Mouse (Mus musculus): ENCODE data around the gene 1700037H04Rik. TPM values are rescaled to one million over a fixed set of nuclear protein-coding genes. Genes with fewer than 3 reads are reported as not detected.

Gene 1700037H04Rik
- 83.6 and 85.1 TPM in 2 replicates for polyA plus RNA-seq (2015; fragmentation: Nextera tagmentation; extraction: Ambion mirVana)

DNA sequence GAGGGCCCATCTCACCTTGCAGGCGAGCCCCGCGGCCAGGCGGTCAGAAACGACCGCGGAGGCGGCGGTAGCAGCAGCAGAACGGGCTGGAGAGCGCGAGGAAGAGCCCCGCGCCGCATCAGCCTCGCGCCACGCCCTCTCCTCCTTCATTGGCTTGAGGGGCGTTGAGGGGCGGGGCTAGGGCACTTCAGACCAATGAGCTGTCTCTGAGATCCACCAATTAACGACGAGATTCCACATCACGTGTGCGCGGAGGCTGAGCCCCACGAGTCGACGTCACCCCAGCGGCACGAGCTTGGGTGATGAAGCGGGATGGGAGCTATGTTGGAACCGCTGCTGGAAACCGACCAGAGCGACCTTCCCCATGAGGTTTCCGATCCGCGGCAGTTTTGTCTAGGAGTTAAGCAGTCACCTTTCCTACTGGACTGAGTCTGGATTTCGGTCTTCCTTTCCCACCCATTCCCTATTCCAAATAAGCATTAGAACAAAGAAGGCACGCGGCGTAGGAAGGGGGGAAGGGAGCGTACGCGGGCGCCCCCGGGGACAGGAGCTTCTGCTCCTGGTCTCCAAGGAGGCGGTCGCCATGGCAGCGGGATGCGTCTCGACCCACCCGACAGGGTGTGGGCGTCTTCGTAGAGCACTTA is at the start of gene 1700037H04Rik:
1700037H04Rik (minus strand) TSS at position 144 of the 644 bp plus-strand sequence.

DNA sequence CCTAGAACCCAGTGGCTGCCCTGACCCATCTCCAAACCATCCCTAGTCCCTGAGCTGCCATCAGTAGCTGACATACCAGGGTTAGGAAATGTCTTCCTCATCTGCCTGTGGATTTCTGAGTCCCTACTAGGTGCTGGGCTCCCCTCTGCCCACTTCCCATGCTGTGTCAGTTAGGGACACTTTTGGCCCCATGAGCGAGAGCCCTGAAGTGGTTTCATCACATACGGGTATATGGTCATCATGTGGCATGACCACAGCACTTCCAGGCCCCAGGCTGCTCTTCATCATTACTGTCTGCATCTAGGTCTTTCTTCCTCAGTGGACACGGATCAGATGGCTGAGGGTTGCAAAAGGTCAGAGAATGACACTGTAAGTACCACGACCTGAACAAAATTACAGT is 46.9 kb upstream of the 1700037H04Rik start, which contains the start of gene Ap5s1:
Ap5s1 (plus strand) TSS at position 301 of the 400 bp plus-strand sequence.

DNA sequence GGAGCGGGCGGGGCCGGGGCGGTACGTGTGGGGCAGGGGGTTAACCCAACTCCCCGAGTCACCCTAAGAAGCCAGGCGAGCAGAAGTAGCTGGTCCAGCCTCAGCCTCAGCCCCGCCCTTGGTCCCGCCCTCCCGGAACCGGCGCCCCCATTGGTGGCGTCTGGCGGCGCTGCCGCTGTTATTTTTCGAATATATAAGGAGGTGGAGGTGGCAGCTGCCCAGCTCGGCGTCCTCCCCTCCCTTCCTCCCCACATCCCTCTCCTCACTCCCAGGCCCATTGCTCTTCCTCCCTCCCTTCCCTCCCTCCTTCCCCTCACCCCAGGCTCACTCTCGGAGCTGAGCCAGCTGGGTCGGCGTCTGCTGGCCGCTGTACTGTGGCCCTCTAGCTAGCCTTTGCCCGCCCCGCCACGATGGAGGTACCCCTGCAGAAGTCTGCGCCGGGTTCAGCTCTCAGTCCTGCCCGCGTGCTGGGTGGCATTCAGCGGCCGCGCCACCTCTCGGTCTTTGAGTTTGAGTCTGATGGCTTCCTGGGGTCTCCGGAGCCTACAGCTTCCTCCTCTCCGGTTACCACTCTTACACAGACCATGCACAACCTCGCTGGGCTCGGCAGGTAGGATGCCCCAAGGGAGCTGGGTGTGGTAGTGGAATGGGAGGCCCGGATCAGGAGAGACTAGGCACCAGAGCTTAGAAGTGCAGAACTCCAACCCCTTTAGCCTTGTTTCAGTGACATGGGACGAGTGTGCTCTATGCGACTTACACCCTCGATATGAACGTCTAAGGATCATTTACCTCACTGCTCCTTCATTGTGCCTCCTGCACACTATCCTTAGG is 27.1 kb upstream of the 1700037H04Rik start, which contains the start of the genes Cdc25b and Spef1:
Cdc25b (plus strand) TSS at position 179 of the 831 bp plus-strand sequence.
Spef1 (minus strand) TSS at position 512 of the 831 bp plus-strand sequence.

DNA sequence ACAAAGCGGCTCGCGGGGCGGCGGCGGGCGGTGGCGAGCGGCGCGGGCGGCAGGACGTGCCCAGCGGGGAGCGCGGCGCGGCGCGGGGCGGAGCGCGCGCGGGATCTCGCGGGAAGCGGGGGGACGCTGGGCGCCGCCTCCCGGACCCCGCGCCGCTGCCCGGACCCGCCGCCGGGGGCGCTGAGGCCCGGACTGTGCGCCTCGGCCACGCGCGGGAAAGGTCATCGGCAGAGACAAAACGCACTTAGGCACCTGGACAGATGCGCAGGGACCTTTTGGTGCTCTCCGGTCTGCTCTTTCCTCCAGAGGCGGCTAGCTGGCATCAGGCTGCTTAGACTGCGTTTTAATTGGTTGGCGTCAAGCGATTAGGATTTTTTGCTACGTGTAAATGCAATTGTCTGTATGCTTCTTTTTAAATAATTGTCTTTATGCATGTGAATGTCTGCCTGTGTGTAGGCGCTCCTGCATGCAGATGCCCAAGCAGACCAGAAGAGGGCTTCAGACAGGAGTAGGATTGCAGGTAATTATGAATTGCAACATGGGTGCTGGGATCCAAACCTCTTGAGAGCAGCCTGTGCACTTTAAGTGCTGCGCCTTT is 20.2 kb upstream of the 1700037H04Rik start, which contains the start of gene Cenpb:
Cenpb (minus strand) TSS at position 78 of the 598 bp plus-strand sequence.

DNA sequence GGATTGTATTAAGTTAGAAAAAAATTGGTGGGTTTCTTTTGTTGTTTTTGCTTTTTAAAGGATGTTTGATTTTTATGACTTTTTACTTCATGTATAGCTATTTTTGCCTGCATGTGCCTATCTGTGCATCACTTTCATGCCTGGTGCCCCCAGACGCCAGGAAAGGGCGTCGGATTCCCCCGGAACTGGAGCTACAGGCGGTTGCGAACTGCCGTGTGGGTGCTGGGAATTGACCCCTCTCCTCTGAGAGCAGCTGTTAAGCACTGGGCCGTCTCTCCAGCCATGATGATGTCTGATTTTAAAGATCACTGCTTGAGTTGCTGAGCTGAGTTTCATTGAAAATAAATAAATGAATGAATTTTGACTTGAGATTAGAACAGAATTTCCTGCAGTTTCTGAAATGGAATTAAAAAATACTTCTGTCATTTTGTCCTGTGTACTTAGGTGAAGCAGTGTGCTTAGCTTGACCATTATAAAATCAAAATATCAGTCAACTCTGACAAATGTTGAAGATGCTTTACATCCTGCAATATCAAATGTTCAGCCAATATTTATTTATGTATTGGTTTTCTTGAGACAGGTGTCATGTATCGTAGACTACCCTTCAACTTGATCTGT is 26.8 kb downstream of the 1700037H04Rik start, which contains the start of gene Gm11037:
Gm11037 (plus strand) TSS at position 568 of the 618 bp plus-strand sequence.

DNA sequence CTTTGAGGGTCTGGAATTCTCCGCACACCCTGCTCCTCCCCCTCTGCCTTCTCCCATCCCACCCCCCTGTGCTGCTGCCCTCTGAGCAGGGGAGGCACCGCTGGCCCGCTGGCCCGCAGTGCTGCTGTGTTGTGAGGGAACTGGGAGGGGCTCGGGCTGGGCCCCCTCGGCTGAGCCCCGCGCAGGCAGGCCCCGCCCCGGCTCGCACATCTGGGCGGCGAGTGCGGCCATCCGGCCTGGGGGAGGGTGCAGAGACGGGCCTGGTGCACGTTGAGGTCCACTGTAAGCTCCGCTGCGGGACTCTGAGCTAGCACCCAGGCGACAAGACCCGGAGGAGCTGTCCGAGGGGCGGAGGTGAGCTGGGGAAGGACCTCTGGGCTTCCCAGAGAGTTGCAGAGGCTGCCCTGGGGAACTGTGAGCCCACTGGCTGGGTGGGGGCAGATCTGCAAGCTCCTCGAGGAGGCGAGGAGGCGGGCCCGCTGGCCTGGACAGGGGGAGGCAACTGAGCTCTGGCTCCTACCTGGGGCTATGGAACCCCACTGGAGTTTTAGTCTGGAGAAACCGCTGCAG is 32.6 kb downstream of the 1700037H04Rik start, which contains the start of gene Hspa12b:
Hspa12b (plus strand) TSS at position 120 of the 570 bp plus-strand sequence.

Other genes with a start within 250 kb of the 1700037H04Rik start
- 71.0 and 82.5 TPM in 2 replicates for gene Gfra4, start 117.0 kb downstream of the 1700037H04Rik start, polyA plus RNA-seq (2015; fragmentation: Nextera tagmentation; extraction: Ambion mirVana)
- gene Adam33, start 96.3 kb downstream of the 1700037H04Rik start, polyA plus RNA-seq (2015; fragmentation: Nextera tagmentation; extraction: Ambion mirVana) = 2.9 and 4.2 TPM in 2 replicates
- 0.37 and 0.43 TPM in 2 replicates for gene Siglec1, start 73.3 kb downstream of the 1700037H04Rik start, polyA plus RNA-seq (2015; fragmentation: Nextera tagmentation; extraction: Ambion mirVana)
- gene Hspa12b, start 32.8 kb downstream of the 1700037H04Rik start, polyA plus RNA-seq (2015; fragmentation: Nextera tagmentation; extraction: Ambion mirVana) = 4.4 and 5.4 TPM in 2 replicates
- not detected in 2 replicates for gene Gm11037, start 26.6 kb downstream of the 1700037H04Rik start, polyA plus RNA-seq (2015; fragmentation: Nextera tagmentation; extraction: Ambion mirVana)
- 14.7 and 16.1 TPM in 2 replicates for gene Cenpb, start 20.0 kb upstream of the 1700037H04Rik start, polyA plus RNA-seq (2015; fragmentation: Nextera tagmentation; extraction: Ambion mirVana)
- gene Cdc25b, start 26.9 kb upstream of the 1700037H04Rik start, polyA plus RNA-seq (2015; fragmentation: Nextera tagmentation; extraction: Ambion mirVana) = 16.1 and 17.3 TPM in 2 replicates
- 6.7 and 7.4 TPM in 2 replicates for gene Spef1, start 27.2 kb upstream of the 1700037H04Rik start, polyA plus RNA-seq (2015; fragmentation: Nextera tagmentation; extraction: Ambion mirVana)
- gene Ap5s1, start 47.0 kb upstream of the 1700037H04Rik start, polyA plus RNA-seq (2015; fragmentation: Nextera tagmentation; extraction: Ambion mirVana) = 34.8 and 37.2 TPM in 2 replicates
- 8.2 and 8.6 TPM in 2 replicates for gene Mavs, start 74.0 kb upstream of the 1700037H04Rik start, polyA plus RNA-seq (2015; fragmentation: Nextera tagmentation; extraction: Ambion mirVana)
- 25.6 and 27.7 TPM in 2 replicates for gene Pank2, start 102.4 kb upstream of the 1700037H04Rik start, polyA plus RNA-seq (2015; fragmentation: Nextera tagmentation; extraction: Ambion mirVana)
- gene Rnf24, start 192.8 kb upstream of the 1700037H04Rik start, polyA plus RNA-seq (2015; fragmentation: Nextera tagmentation; extraction: Ambion mirVana) = 9.3 and 10.3 TPM in 2 replicates